Mouse (Mus musculus) intestine, embryonic 14.5 days (tissue): Measurements from ENCODE around the gene Hbq1b. TPM values are rescaled to one million over a fixed set of nuclear protein-coding genes. Genes with fewer than 3 reads are reported as not detected.
A peak's percentile ranks its signal among the peaks of the same experiment; 100 is the strongest.

ENCODE experiments used
- ATAC-seq: fragments of 200-750 bp; cut with Nextera tagmentation; replicated peaks from 2 replicates; pipeline ENCODE4 v1.8.0; 2017; ENCODE audit warnings: low read depth, moderate number of reproducible peaks, moderate TSS enrichment, moderate library complexity; ENCODE audit not compliant: low FRiP score, low TSS enrichment
- DNase-seq: peaks from one replicate; pipeline ENCODE4 v3.0.0-alpha.2; 2018; ENCODE audit warnings: low spot score
- H3K27ac ChIP-seq: fragments of 300-500 bp; sonication (generic); 2 replicates; pipeline ENCODE4 v1.5.1; 2014; ENCODE audit warnings: low read depth, mild to moderate bottlenecking, control low read depth
- H3K27me3 ChIP-seq: fragments of 300-500 bp; sonication (generic); replicated peaks from 2 replicates; pipeline ENCODE4 v1.6.1; 2014; ENCODE audit warnings: low read length, control low read depth; ENCODE audit not compliant: control insufficient read depth, insufficient read depth
- H3K36me3 ChIP-seq: fragments of 300-500 bp; sonication (generic); 2 replicates; pipeline ENCODE4 v1.6.1; 2014; ENCODE audit warnings: low read length, control low read depth; ENCODE audit not compliant: control insufficient read depth, insufficient read depth
- H3K4me1 ChIP-seq: fragments of 300-500 bp; sonication (generic); replicated peaks from 2 replicates; pipeline ENCODE4 v1.6.1; 2014; ENCODE audit warnings: low read length, control low read depth, mixed read lengths; ENCODE audit not compliant: control insufficient read depth, insufficient read depth
- H3K4me2 ChIP-seq: fragments of 300-500 bp; sonication (generic); 2 replicates; pipeline ENCODE4 v1.6.1; 2014; ENCODE audit warnings: low read length
- H3K4me3 ChIP-seq: fragments of 300-500 bp; sonication (generic); 2 replicates; pipeline ENCODE4 v1.5.1; 2014; ENCODE audit warnings: low read depth, low read length, control low read depth, mixed read lengths
- H3K9ac ChIP-seq: fragments of 300-500 bp; sonication (generic); 2 replicates; pipeline ENCODE4 v1.6.1; 2014; ENCODE audit warnings: mild to moderate bottlenecking, low read length
- H3K9me3 ChIP-seq: fragments of 300-500 bp; sonication (generic); 2 replicates; pipeline ENCODE4 v1.6.1; 2016; ENCODE audit warnings: low read length, control low read depth; ENCODE audit not compliant: control insufficient read depth
- WGBS: fragments of 180-500 bp; shearing (Covaris S2); extraction: QIAGEN DNeasy Blood & Tissue Kit; methylation state at CpG from one replicate; pipeline ENCODE4 v1.1.7; 2014; 5-methylcytosine and 5-hydroxymethylcytosine counted together
- polyA plus RNA-seq: library from polyadenylated mRNA; unstranded; fragments of >200 nt; fragmentation: Nextera tagmentation; extraction: Ambion mirVana; gene quantifications from 2 replicates; pipeline ENCODE4 v1.2.1, GENCODE M21; 2014

The Hbq1b gene
- polyA plus RNA-seq, 1 experiment from 2014 or later: 0.45 TPM

DNA sequence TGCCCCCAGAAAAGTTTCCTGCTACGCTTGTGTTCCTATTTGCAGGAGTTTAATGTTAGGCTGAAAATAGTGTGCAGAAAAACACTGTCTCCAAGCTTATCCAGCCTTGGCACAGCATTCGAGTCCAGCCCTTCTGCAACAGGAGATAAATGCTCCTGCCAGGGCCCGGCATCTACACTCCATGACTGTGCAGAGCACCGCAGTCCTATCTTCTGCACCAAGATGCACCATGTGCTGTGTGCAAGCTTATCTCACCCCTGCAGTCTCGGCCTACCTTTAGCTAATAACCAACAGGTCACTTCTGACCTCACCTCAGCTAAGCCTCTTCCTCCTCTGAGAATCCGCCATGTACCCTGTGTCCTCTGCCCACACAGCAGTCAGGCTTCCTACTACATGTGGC, 41.2 kb upstream of the Hbq1b start:
- no peaks in the 10 kb centered on the region for H3K9me3 ChIP-seq
- WGBS: 90% methylated on average over 6 of the region's 6 CpGs
- no peaks in the 10 kb centered on the region; the same call in 1 of the 2 replicates for H3K4me1 ChIP-seq
- no peak overlapping the region for H3K27ac ChIP-seq
- H3K4me2 ChIP-seq: no peak overlapping the region
- H3K27me3 ChIP-seq: no peaks in the 10 kb centered on the region
- no peak overlapping the region for H3K9ac ChIP-seq
- H3K36me3 ChIP-seq: peaks cover 67% of the 10 kb centered on the region
- no peak for ATAC-seq
- no peak overlapping the region for H3K4me3 ChIP-seq
- no peak for DNase-seq

- Histone ChIP-seq H3K27ac (no peak overlapping the region), H3K9ac (no peak overlapping the region), H3K4me3 (no peak overlapping the region), H3K4me1 (no peaks in the 10 kb centered on the region; the same call in 1 of the 2 replicates), H3K4me2 (no peak overlapping the region), H3K27me3 (no peaks in the 10 kb centered on the region), H3K9me3 (no peaks in the 10 kb centered on the region), H3K36me3 (peaks cover 60% of the 10 kb centered on the region)
- no peak for DNase-seq
- 0 out of 2 replicates have a peak, but pooled peaks have one; percentile 18 for ATAC-seq
Observed at GRCm38 (mm10) chr11:32247068-32247467, 39.7 kb upstream of the Hbq1b start.

GRCm38 (mm10) chr11:32248350-32248749, 38.4 kb upstream of the Hbq1b start:
- Histone ChIP-seq H3K4me2 (no peak overlapping the region), H3K4me3 (no peak overlapping the region), H3K27ac (no peak overlapping the region), H3K9me3 (no peaks in the 10 kb centered on the region), H3K27me3 (no peaks in the 10 kb centered on the region), H3K9ac (no peak overlapping the region), H3K36me3 (peaks cover 69% of the 10 kb centered on the region), H3K4me1 (no peaks in the 10 kb centered on the region; the same call in 1 of the 2 replicates)
- 84% methylated on average over 3 of the region's 3 CpGs for WGBS
- ATAC-seq (no peak), DNase-seq (no peak)

DNA sequence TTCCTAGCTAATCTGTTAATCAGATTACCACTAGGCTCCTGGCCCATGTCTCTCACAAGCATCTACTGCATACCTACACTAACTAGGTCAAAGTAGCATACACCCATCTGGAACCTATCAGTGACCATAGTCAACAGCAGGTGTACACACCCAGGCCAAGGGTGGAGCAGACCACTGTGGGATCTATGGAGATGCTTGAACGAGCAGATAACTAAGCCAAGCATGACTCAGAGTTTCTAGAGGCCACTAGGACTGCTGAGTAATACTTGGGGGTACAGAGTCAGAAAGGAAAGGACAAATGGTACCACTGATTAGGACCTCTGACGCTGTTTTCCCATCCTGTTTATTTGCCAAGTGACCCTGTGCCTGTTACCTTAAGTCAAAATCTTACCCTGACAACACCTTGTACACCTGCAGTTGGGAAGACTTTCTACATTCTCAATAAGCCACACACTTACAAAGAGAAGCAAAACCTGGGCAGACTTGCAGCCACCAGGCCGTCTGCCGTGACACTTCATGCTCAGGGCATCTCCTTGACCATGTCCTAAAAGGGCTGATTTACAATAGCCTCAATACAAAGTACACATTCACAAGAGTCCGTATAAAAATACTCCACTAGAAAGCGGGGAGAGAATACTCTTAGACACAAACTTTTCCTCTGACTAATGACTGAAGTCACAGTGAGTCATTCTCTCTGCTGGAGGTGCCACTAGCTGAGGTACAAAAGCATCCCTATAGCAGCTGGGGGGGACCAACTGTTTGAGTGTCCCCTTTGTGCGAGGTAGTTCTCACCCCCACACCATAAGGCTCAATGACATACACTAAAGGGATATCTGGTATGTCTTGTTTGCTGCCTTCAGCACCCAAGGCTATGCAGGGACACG, 35.6 kb upstream of the Hbq1b start:
- H3K4me3 ChIP-seq: no peak overlapping the region
- H3K27ac ChIP-seq: no peak overlapping the region
- no peak for DNase-seq
- H3K4me2 ChIP-seq: no peak overlapping the region
- 87% methylated on average over 8 of the region's 8 CpGs for WGBS
- no peaks in the 10 kb centered on the region for H3K4me1 ChIP-seq
- H3K36me3 ChIP-seq: peaks cover 77% of the 10 kb centered on the region
- ATAC-seq: no peak
- no peak overlapping the region for H3K9ac ChIP-seq
- H3K27me3 ChIP-seq: no peaks in the 10 kb centered on the region
- H3K9me3 ChIP-seq: no peaks in the 10 kb centered on the region

GRCm38 (mm10) chr11:32253121-32253520, 33.6 kb upstream of the Hbq1b start:
- ATAC-seq (no peak), DNase-seq (no peak)
- 100% methylated on average over 1 of the region's 1 CpGs for WGBS
- H3K4me1 ChIP-seq: no peaks in the 10 kb centered on the region
- no peak overlapping the region for H3K27ac ChIP-seq
- no peaks in the 10 kb centered on the region for H3K27me3 ChIP-seq
- no peak overlapping the region for H3K9ac ChIP-seq
- H3K4me3 ChIP-seq: no peak overlapping the region
- no peak overlapping the region for H3K4me2 ChIP-seq
- peaks cover 57% of the 10 kb centered on the region for H3K36me3 ChIP-seq
- no peaks in the 10 kb centered on the region for H3K9me3 ChIP-seq

DNA sequence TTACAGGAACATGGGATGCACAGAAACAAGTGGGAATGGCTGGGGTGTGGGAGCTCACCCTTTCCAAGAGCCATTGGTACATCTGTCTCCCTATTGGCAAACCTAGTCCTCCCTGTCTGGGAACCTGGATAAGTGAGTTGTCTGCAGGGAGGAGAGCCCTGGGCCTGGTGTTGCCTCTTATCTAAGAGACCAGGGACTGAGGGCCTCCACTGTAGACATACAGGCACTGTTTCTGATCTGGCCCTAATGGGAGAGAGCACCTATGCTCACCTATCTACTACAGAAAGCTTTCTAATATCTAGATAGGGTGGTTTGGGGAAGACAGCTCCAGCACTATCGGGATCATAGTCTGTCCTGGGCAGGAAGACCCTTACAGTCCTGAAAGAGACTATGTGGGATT, 30.6 kb upstream of the Hbq1b start:
- Histone ChIP-seq H3K27ac (no peak overlapping the region), H3K36me3 (peaks cover 50% of the 10 kb centered on the region), H3K4me2 (no peak overlapping the region), H3K9ac (no peak overlapping the region), H3K4me3 (no peak overlapping the region), H3K4me1 (no peaks in the 10 kb centered on the region), H3K9me3 (no peaks in the 10 kb centered on the region), H3K27me3 (no peaks in the 10 kb centered on the region)
- no peak for ATAC-seq
- DNase-seq: no peak
- 92% methylated on average over 1 of the region's 1 CpGs for WGBS

- no peak for DNase-seq
Observed at GRCm38 (mm10) chr11:32256566-32256965, 30.2 kb upstream of the Hbq1b start.

GRCm38 (mm10) chr11:32262674-32263415, 23.9 kb upstream of the Hbq1b start:
- H3K27me3 ChIP-seq: no peaks in the 10 kb centered on the region
- 61% methylated on average over 10 of the region's 10 CpGs for WGBS
- no peak for ATAC-seq
- H3K27ac ChIP-seq: no peak overlapping the region
- H3K4me3 ChIP-seq: no peak overlapping the region
- DNase-seq: no peak
- H3K36me3 ChIP-seq: peaks cover 21% of the 10 kb centered on the region
- H3K4me2 ChIP-seq: no peak overlapping the region
- 0 out of 2 replicates have a peak, but pooled peaks cover 7% of the 10 kb centered on the region for H3K4me1 ChIP-seq
- no peaks in the 10 kb centered on the region for H3K9me3 ChIP-seq
- H3K9ac ChIP-seq: no peak overlapping the region

More at GRCm38 (mm10) chr11:32256566-32256965, 30.2 kb upstream of the Hbq1b start:
- Histone ChIP-seq H3K4me1 (no peaks in the 10 kb centered on the region), H3K27me3 (no peaks in the 10 kb centered on the region), H3K9ac (no peak overlapping the region), H3K4me2 (no peak overlapping the region), H3K9me3 (no peaks in the 10 kb centered on the region), H3K36me3 (peaks cover 51% of the 10 kb centered on the region), H3K4me3 (no peak overlapping the region), H3K27ac (no peak overlapping the region)
- 87% methylated on average over 3 of the region's 3 CpGs for WGBS
- no peak for ATAC-seq
